Mouse (Mus musculus): ENCODE measurements around the gene Slc4a5. TPM values are rescaled to one million over a fixed set of nuclear protein-coding genes. Genes with fewer than 3 reads are reported as not detected.

The Slc4a5 gene
- polyA plus RNA-seq, 1 experiment from 2014 or later = 0.30 TPM

Other genes starting within 250 kb of the Slc4a5 start
- 10.5 and 11.3 TPM in 2 replicates for gene Dok1, start 186.4 kb upstream of the Slc4a5 start, polyA plus RNA-seq (2015; fragmentation: Nextera tagmentation; extraction: Ambion mirVana)
- 19.4 and 19.5 TPM in 2 replicates for gene Loxl3, start 185.7 kb upstream of the Slc4a5 start, polyA plus RNA-seq (2015; fragmentation: Nextera tagmentation; extraction: Ambion mirVana)
- gene Aup1, start 165.3 kb upstream of the Slc4a5 start, polyA plus RNA-seq (2015; fragmentation: Nextera tagmentation; extraction: Ambion mirVana) = 228 and 235 TPM in 2 replicates
- gene Htra2, start 164.6 kb upstream of the Slc4a5 start, polyA plus RNA-seq (2015; fragmentation: Nextera tagmentation; extraction: Ambion mirVana) = 66.5 and 72.3 TPM in 2 replicates
- gene Dqx1, start 162.0 kb upstream of the Slc4a5 start, polyA plus RNA-seq (2015; fragmentation: Nextera tagmentation; extraction: Ambion mirVana) = 6.0 and 6.4 TPM in 2 replicates
- gene Tlx2, start 149.5 kb upstream of the Slc4a5 start, polyA plus RNA-seq (2015; fragmentation: Nextera tagmentation; extraction: Ambion mirVana) = 1.8 and 3.4 TPM in 2 replicates
- gene Pcgf1, start 142.0 kb upstream of the Slc4a5 start, polyA plus RNA-seq (2015; fragmentation: Nextera tagmentation; extraction: Ambion mirVana) = 25.1 and 28.8 TPM in 2 replicates
- gene Lbx2, start 133.5 kb upstream of the Slc4a5 start, polyA plus RNA-seq (2015; fragmentation: Nextera tagmentation; extraction: Ambion mirVana) = 0.58 and 0.65 TPM in 2 replicates
- gene Ccdc142, start 118.2 kb upstream of the Slc4a5 start, polyA plus RNA-seq (2015; fragmentation: Nextera tagmentation; extraction: Ambion mirVana) = 1.2 and 1.5 TPM in 2 replicates
- gene Gm42688, start 118.2 kb upstream of the Slc4a5 start, polyA plus RNA-seq (2015; fragmentation: Nextera tagmentation; extraction: Ambion mirVana) = 1.8 TPM in 2 replicates
- 115 and 123 TPM in 2 replicates for gene Mrpl53, start 110.8 kb upstream of the Slc4a5 start, polyA plus RNA-seq (2015; fragmentation: Nextera tagmentation; extraction: Ambion mirVana)
- gene Mogs, start 104.3 kb upstream of the Slc4a5 start, polyA plus RNA-seq (2015; fragmentation: Nextera tagmentation; extraction: Ambion mirVana) = 8.3 TPM in 2 replicates
- gene Wbp1, start 98.3 kb upstream of the Slc4a5 start, polyA plus RNA-seq (2015; fragmentation: Nextera tagmentation; extraction: Ambion mirVana) = 87.9 and 93.8 TPM in 2 replicates
- 7.9 and 8.4 TPM in 2 replicates for gene Ino80b, start 94.4 kb upstream of the Slc4a5 start, polyA plus RNA-seq (2015; fragmentation: Nextera tagmentation; extraction: Ambion mirVana)
- 39.7 and 42.8 TPM in 2 replicates for gene Rtkn, start 84.4 kb upstream of the Slc4a5 start, polyA plus RNA-seq (2015; fragmentation: Nextera tagmentation; extraction: Ambion mirVana)
- gene Wdr54, start 63.4 kb upstream of the Slc4a5 start, polyA plus RNA-seq (2015; fragmentation: Nextera tagmentation; extraction: Ambion mirVana) = 4.1 and 5.0 TPM in 2 replicates
- 2.1 and 2.2 TPM in 2 replicates for gene 1700003E16Rik, start 63.4 kb upstream of the Slc4a5 start, polyA plus RNA-seq (2015; fragmentation: Nextera tagmentation; extraction: Ambion mirVana)
- 73.7 and 74.1 TPM in 2 replicates for gene Dctn1, start 53.9 kb upstream of the Slc4a5 start, polyA plus RNA-seq (2015; fragmentation: Nextera tagmentation; extraction: Ambion mirVana)
- gene Mthfd2, start 106.1 kb downstream of the Slc4a5 start, polyA plus RNA-seq (2015; fragmentation: Nextera tagmentation; extraction: Ambion mirVana) = 29.6 and 35.2 TPM in 2 replicates
- 67.6 and 67.9 TPM in 2 replicates for gene Mob1a, start 106.2 kb downstream of the Slc4a5 start, polyA plus RNA-seq (2015; fragmentation: Nextera tagmentation; extraction: Ambion mirVana)
- 121 and 145 TPM in 2 replicates for gene Bola3, start 129.3 kb downstream of the Slc4a5 start, polyA plus RNA-seq (2015; fragmentation: Nextera tagmentation; extraction: Ambion mirVana)
- 34.5 and 44.2 TPM in 2 replicates for gene Tet3, start 239.3 kb downstream of the Slc4a5 start, polyA plus RNA-seq (2015; fragmentation: Nextera tagmentation; extraction: Ambion mirVana)

Measured in stomach, embryonic 16.5 days (tissue).